In the genomic region with DNA sequence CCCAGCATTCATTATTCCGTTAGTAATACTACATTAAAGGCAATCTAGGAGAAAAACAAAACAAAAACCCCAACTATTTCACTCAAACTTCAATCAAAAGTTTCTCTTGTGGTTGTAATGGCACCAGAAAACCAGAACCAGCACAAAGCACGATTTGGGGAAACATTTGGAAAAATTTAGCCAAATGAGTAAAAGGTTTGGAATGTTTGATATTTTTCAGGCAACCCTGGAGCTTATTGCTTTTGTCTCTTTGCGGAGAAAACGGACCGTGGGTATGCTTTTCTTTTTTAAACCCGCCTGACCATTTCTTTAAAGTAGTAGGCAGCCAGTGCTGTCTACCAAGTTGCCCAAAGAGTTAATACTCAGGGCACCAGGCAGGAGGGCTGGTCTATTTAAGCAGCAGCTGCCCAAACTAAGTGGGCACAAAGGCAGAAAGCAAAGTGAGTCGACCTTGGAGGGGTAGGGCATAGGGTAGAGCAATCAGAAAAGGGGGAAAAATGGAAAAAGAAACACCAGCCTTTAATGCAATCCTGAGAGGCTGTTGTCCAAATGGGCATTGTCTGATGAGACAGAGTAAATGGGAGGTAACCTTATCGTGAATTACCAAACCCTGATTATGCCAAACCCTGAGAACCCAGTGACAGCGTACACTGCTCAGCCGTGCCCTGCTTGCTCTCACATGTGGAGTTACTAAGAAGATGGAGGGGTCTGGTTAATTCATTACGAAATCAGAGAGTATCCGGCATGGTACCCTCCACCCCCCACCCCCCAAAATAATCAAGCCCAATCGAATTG, we compare ENCODE assay signal across 8 mouse cellular contexts.
DNase-seq lines count a peak whose midpoint lies in the region; ATAC-seq and TF ChIP-seq lines count a peak whose summit lies in the region.

No protein-coding gene starts in this region.

- no peaks in the 10 kb centered on the region for H3K27me3 ChIP-seq in kidney, postnatal 0 days (ENCODE audit: insufficient read depth, low read length)
- no peaks in the 10 kb centered on the region for H3K27me3 ChIP-seq in embryonic facial prominence, embryonic 14.5 days (replicated peaks; ENCODE audit: control insufficient read depth, insufficient read depth, low read length)
- no peaks in the 10 kb centered on the region for H3K27me3 ChIP-seq in intestine, embryonic 15.5 days (replicated peaks)
- H3K27me3 ChIP-seq in neural tube, embryonic 12.5 days (replicated peaks), result no peaks in the 10 kb centered on the region

- H3K27ac ChIP-seq in kidney, postnatal 0 days, result peak overlapping the region; percentile 82
- peak overlapping the region; percentile 90 for H3K27ac ChIP-seq in embryonic facial prominence, embryonic 14.5 days (replicated peaks; ENCODE audit: low read depth, low read length)
- H3K27ac ChIP-seq in intestine, embryonic 15.5 days, result peak overlapping the region; percentile 52
- no peak overlapping the region for H3K27ac ChIP-seq in neural tube, embryonic 12.5 days

- peak overlapping the region; percentile 70 for H3K4me3 ChIP-seq in kidney, postnatal 0 days (replicated peaks; ENCODE audit: low read depth, low read length)
- peak overlapping the region; percentile 70 for H3K4me3 ChIP-seq in embryonic facial prominence, embryonic 14.5 days (ENCODE audit: low read depth, low read length)
- peak overlapping the region; percentile 63 for H3K4me3 ChIP-seq in intestine, embryonic 15.5 days (replicated peaks)
- H3K4me3 ChIP-seq in neural tube, embryonic 12.5 days, result peak overlapping the region; percentile 60

- H3K4me1 ChIP-seq in kidney, postnatal 0 days (replicated peaks; ENCODE audit: insufficient read depth, low read length), result peaks cover 17% of the 10 kb centered on the region
- H3K4me1 ChIP-seq in embryonic facial prominence, embryonic 14.5 days (ENCODE audit: control insufficient read depth, insufficient read depth, low read length), result peaks cover 46% of the 10 kb centered on the region
- H3K4me1 ChIP-seq in intestine, embryonic 15.5 days (replicated peaks), result peaks cover 20% of the 10 kb centered on the region
- H3K4me1 ChIP-seq in neural tube, embryonic 12.5 days, result peaks cover 22% of the 10 kb centered on the region

- no peaks in the 10 kb centered on the region for H3K9me3 ChIP-seq in kidney, postnatal 0 days (replicated peaks; ENCODE audit: low read length)
- H3K9me3 ChIP-seq in embryonic facial prominence, embryonic 14.5 days (ENCODE audit: control insufficient read depth, low read length), result no peaks in the 10 kb centered on the region
- no peaks in the 10 kb centered on the region for H3K9me3 ChIP-seq in intestine, embryonic 15.5 days
- H3K9me3 ChIP-seq in neural tube, embryonic 12.5 days, result no peaks in the 10 kb centered on the region

- ATAC-seq in kidney, postnatal 0 days (replicated peaks; ENCODE audit: low FRiP score, low read depth), result peak; percentile 42; the same call in 1 of the 2 replicates
- no peak for ATAC-seq in embryonic facial prominence, embryonic 14.5 days (ENCODE audit: low read depth)
- ATAC-seq in intestine, embryonic 15.5 days, result no peak
- ATAC-seq in neural tube, embryonic 12.5 days (ENCODE audit: low FRiP score, low read depth), result peak; percentile 46; the same call in 1 of the 2 replicates

- peak overlapping the region; percentile 78 for H3K9ac ChIP-seq in kidney, postnatal 0 days (ENCODE audit: low read depth, low read length)
- H3K9ac ChIP-seq in embryonic facial prominence, embryonic 14.5 days (ENCODE audit: low read depth, low read length), result peak overlapping the region; percentile 86
- peak overlapping the region; percentile 72 for H3K9ac ChIP-seq in intestine, embryonic 15.5 days
- H3K9ac ChIP-seq in neural tube, embryonic 12.5 days, result peak overlapping the region; percentile 66

- no peaks in the 10 kb centered on the region for H3K36me3 ChIP-seq in kidney, postnatal 0 days (ENCODE audit: insufficient read depth, low read length)
- H3K36me3 ChIP-seq in embryonic facial prominence, embryonic 14.5 days (ENCODE audit: control insufficient read depth, insufficient read depth, low read length), result no peaks in the 10 kb centered on the region
- no peaks in the 10 kb centered on the region for H3K36me3 ChIP-seq in intestine, embryonic 15.5 days
- no peaks in the 10 kb centered on the region for H3K36me3 ChIP-seq in neural tube, embryonic 12.5 days

- TF ChIP-seq CTCF in kidney, postnatal 0 days (IDR thresholded peaks at IDR 0.05; ENCODE audit: low read depth), result no peak

- peak overlapping the region; percentile 68 for H3K4me2 ChIP-seq in kidney, postnatal 0 days (ENCODE audit: low read length)
- H3K4me2 ChIP-seq in embryonic facial prominence, embryonic 14.5 days (ENCODE audit: low read depth, low read length), result peak overlapping the region; percentile 64
- H3K4me2 ChIP-seq in intestine, embryonic 15.5 days (replicated peaks), result peak overlapping the region; percentile 83
- H3K4me2 ChIP-seq in neural tube, embryonic 12.5 days (replicated peaks), result peak overlapping the region; percentile 75

- peak; percentile 36 for DNase-seq in kidney, postnatal 0 days (ENCODE audit: low spot score)
- no peak for DNase-seq in kidney, adult 11 months
- peak; percentile 32 for DNase-seq in embryonic facial prominence, embryonic 14.5 days (ENCODE audit: low spot score)
- DNase-seq in cerebellum, adult 9-10 months, result no peak
- no peak for DNase-seq in frontal cortex, postnatal 10 days (ENCODE audit: low spot score in 2 of 2)
- DNase-seq in thymus, adult 18-20 months, result no peak

- WGBS in kidney, postnatal 0 days, result 14% methylated on average over 13 of the region's 13 CpGs
- WGBS in embryonic facial prominence, embryonic 14.5 days, result 10% methylated on average over 13 of the region's 13 CpGs
- WGBS in intestine, embryonic 15.5 days, result 32% methylated on average over 13 of the region's 13 CpGs
- WGBS in neural tube, embryonic 12.5 days, result 30% methylated on average over 13 of the region's 13 CpGs

Comparison
In these comparisons a context has a peak if more than half of its experiments do, and no peak if none do; other contexts are left out.
1. DNase-seq: peak in kidney, postnatal 0 days (single experiment) and embryonic facial prominence, embryonic 14.5 days (single experiment); none in kidney, adult 11 months (single experiment), cerebellum, adult 9-10 months (single experiment), frontal cortex, postnatal 10 days (0 of 2) and thymus, adult 18-20 months (0 of 2).
2. ATAC-seq: peak in kidney, postnatal 0 days (single experiment) and neural tube, embryonic 12.5 days (single experiment); none in embryonic facial prominence, embryonic 14.5 days (single experiment) and intestine, embryonic 15.5 days (single experiment).
3. Peak in every context shown above with its lines, with median percentiles within 50 percentile points of each other: H3K4me2 ChIP-seq, H3K4me3 ChIP-seq and H3K9ac ChIP-seq.